Mouse (Mus musculus) skeletal muscle tissue, postnatal 0 days (tissue): Measurements from ENCODE around the gene Safb. TPM values are rescaled to one million over a fixed set of nuclear protein-coding genes. Genes with fewer than 3 reads are reported as not detected.

ENCODE experiments used
- polyA plus RNA-seq: library from polyadenylated mRNA; unstranded; fragments of >200 nt; fragmentation: Nextera tagmentation; extraction: Ambion mirVana; gene quantifications from 2 replicates; pipeline ENCODE4 v1.2.1, GENCODE M21; 2015

Gene Safb
- polyA plus RNA-seq = 47.9 and 50.0 TPM in 2 replicates

GRCm38 (mm10) chr17:56584257-56585130 is at the start of gene Safb, which contains the start of gene Safb2:
TSS of gene Safb (plus strand) at chr17:56584825.
TSS of gene Safb2 (minus strand) at chr17:56584585.

GRCm38 (mm10) chr17:56554122-56554551 is 30.5 kb upstream of the Safb start, which contains the start of gene Gm20219:
TSS of gene Gm20219 (minus strand) at chr17:56554387.

GRCm38 (mm10) chr17:56609452-56610171 is 25.0 kb downstream of the Safb start, which contains the start of gene 2410015M20Rik:
TSS of gene 2410015M20Rik (minus strand) at chr17:56609771.

GRCm38 (mm10) chr17:56613236-56613844 is 28.7 kb downstream of the Safb start, which contains the start of gene Rpl36:
TSS of gene Rpl36 (plus strand) at chr17:56613416.

GRCm38 (mm10) chr17:56626754-56627470 is 42.3 kb downstream of the Safb start, which contains the start of gene Lonp1:
TSS of gene Lonp1 (minus strand) at chr17:56626887.

GRCm38 (mm10) chr17:56627530-56628277 is 43.1 kb downstream of the Safb start, which contains the start of gene Catsperd:
TSS of gene Catsperd (plus strand) at chr17:56628143.

Other genes starting within 250 kb of the Safb start
- 17.7 and 21.6 TPM in 2 replicates for gene Ptprs, start 108.3 kb upstream of the Safb start, polyA plus RNA-seq
- not detected in 2 replicates for gene Znrf4, start 72.4 kb upstream of the Safb start, polyA plus RNA-seq
- gene Gm20219, start 30.4 kb upstream of the Safb start, polyA plus RNA-seq = 0.22 and 1.0 TPM in 2 replicates
- gene Safb2, start 240 bp upstream of the Safb start, polyA plus RNA-seq = 24.4 and 31.3 TPM in 2 replicates
- gene 2410015M20Rik, start 24.9 kb downstream of the Safb start, polyA plus RNA-seq = 365 and 383 TPM in 2 replicates
- 1,491 and 1,689 TPM in 2 replicates for gene Rpl36, start 28.6 kb downstream of the Safb start, polyA plus RNA-seq
- 27.8 and 29.4 TPM in 2 replicates for gene Lonp1, start 42.1 kb downstream of the Safb start, polyA plus RNA-seq
- gene Catsperd, start 43.3 kb downstream of the Safb start, polyA plus RNA-seq = 0.05 and 0.12 TPM in 2 replicates
- gene Ranbp3, start 88.5 kb downstream of the Safb start, polyA plus RNA-seq = 36.7 and 39.3 TPM in 2 replicates
- 746 and 852 TPM in 2 replicates for gene Ndufa11, start 132.9 kb downstream of the Safb start, polyA plus RNA-seq
- 7.1 and 10.0 TPM in 2 replicates for gene Vmac, start 133.2 kb downstream of the Safb start, polyA plus RNA-seq
- 2.5 and 6.9 TPM in 2 replicates for gene Nrtn, start 172.7 kb downstream of the Safb start, polyA plus RNA-seq
- 19.2 and 19.3 TPM in 2 replicates for gene Dus3l, start 179.9 kb downstream of the Safb start, polyA plus RNA-seq
- gene Prr22, start 185.4 kb downstream of the Safb start, polyA plus RNA-seq = 0.10 and 0.36 TPM in 2 replicates
- 2.9 and 3.1 TPM in 2 replicates for gene Rfx2, start 246.2 kb downstream of the Safb start, polyA plus RNA-seq